Mouse (Mus musculus): Measurements from ENCODE around the gene Tgfa. TPM values are rescaled to one million over a fixed set of nuclear protein-coding genes. Genes with fewer than 3 reads are reported as not detected.

The Tgfa gene
- polyA plus RNA-seq, 1 experiment from 2014 or later = 4.5 TPM

GRCm38 (mm10) chr6:86180617-86181016 is 14.4 kb upstream of the Tgfa start:
- Histone ChIP-seq H3K27me3 (replicated peaks; ENCODE audit: control insufficient read depth, insufficient read depth, low read length) (no peaks in the 10 kb centered on the region), H3K4me2 (ENCODE audit: low read depth, low read length) (no peak overlapping the region), H3K4me1 (ENCODE audit: control insufficient read depth, insufficient read depth, low read length) (peaks cover 12% of the 10 kb centered on the region; the same call in 1 of the 2 replicates), H3K36me3 (ENCODE audit: control insufficient read depth, insufficient read depth, low read length) (no peaks in the 10 kb centered on the region), H3K27ac (replicated peaks; ENCODE audit: low read depth, low read length) (no peak overlapping the region), H3K9me3 (ENCODE audit: control insufficient read depth, low read length) (no peaks in the 10 kb centered on the region), H3K4me3 (ENCODE audit: low read depth, low read length) (no peak overlapping the region), H3K9ac (ENCODE audit: low read depth, low read length) (no peak overlapping the region)
- ATAC-seq (ENCODE audit: low read depth) = peak; percentile 55
- 25% methylated on average over 2 of the region's 2 CpGs for WGBS
- peak; percentile 66 for DNase-seq (ENCODE audit: low spot score)

- DNase-seq (ENCODE audit: low spot score) (no peak), ATAC-seq (ENCODE audit: low read depth) (no peak)
- no peak overlapping the region for H3K9ac ChIP-seq (ENCODE audit: low read depth, low read length)
- no peaks in the 10 kb centered on the region for H3K9me3 ChIP-seq (ENCODE audit: control insufficient read depth, low read length)
- H3K4me3 ChIP-seq (ENCODE audit: low read depth, low read length) = no peak overlapping the region
- H3K27me3 ChIP-seq (replicated peaks; ENCODE audit: control insufficient read depth, insufficient read depth, low read length) = no peaks in the 10 kb centered on the region
- no peaks in the 10 kb centered on the region for H3K36me3 ChIP-seq (ENCODE audit: control insufficient read depth, insufficient read depth, low read length)
- no peak overlapping the region for H3K27ac ChIP-seq (replicated peaks; ENCODE audit: low read depth, low read length)
- H3K4me2 ChIP-seq (ENCODE audit: low read depth, low read length) = no peak overlapping the region
- 63% methylated on average over 9 of the region's 9 CpGs for whole genome bisulfite sequencing
- H3K4me1 ChIP-seq (ENCODE audit: control insufficient read depth, insufficient read depth, low read length) = peaks cover 5% of the 10 kb centered on the region; the same call in 1 of the 2 replicates
Observed at GRCm38 (mm10) chr6:86182016-86182415, 13.0 kb upstream of the Tgfa start.

GRCm38 (mm10) chr6:86182626-86183025 is 12.4 kb upstream of the Tgfa start:
- no peak for ATAC-seq (ENCODE audit: low read depth)
- Histone ChIP-seq H3K4me1 (ENCODE audit: control insufficient read depth, insufficient read depth, low read length) (peaks cover 3% of the 10 kb centered on the region; the same call in 1 of the 2 replicates), H3K36me3 (ENCODE audit: control insufficient read depth, insufficient read depth, low read length) (no peaks in the 10 kb centered on the region), H3K4me2 (ENCODE audit: low read depth, low read length) (no peak overlapping the region), H3K27me3 (replicated peaks; ENCODE audit: control insufficient read depth, insufficient read depth, low read length) (no peaks in the 10 kb centered on the region), H3K27ac (replicated peaks; ENCODE audit: low read depth, low read length) (no peak overlapping the region), H3K9me3 (ENCODE audit: control insufficient read depth, low read length) (no peaks in the 10 kb centered on the region), H3K4me3 (ENCODE audit: low read depth, low read length) (no peak overlapping the region), H3K9ac (ENCODE audit: low read depth, low read length) (no peak overlapping the region)
- WGBS = 80% methylated on average over 5 of the region's 5 CpGs
- no peak for DNase-seq (ENCODE audit: low spot score)

GRCm38 (mm10) chr6:86186106-86186955 is 8.7 kb upstream of the Tgfa start:
- no peak overlapping the region for H3K27ac ChIP-seq (replicated peaks; ENCODE audit: low read depth, low read length)
- H3K9me3 ChIP-seq (ENCODE audit: control insufficient read depth, low read length) = no peaks in the 10 kb centered on the region
- no peaks in the 10 kb centered on the region for H3K4me1 ChIP-seq (ENCODE audit: control insufficient read depth, insufficient read depth, low read length)
- no peaks in the 10 kb centered on the region for H3K27me3 ChIP-seq (replicated peaks; ENCODE audit: control insufficient read depth, insufficient read depth, low read length)
- no peak overlapping the region for H3K4me3 ChIP-seq (ENCODE audit: low read depth, low read length)
- no peak overlapping the region for H3K4me2 ChIP-seq (ENCODE audit: low read depth, low read length)
- ATAC-seq (ENCODE audit: low read depth) = no peak
- H3K36me3 ChIP-seq (ENCODE audit: control insufficient read depth, insufficient read depth, low read length) = no peaks in the 10 kb centered on the region
- H3K9ac ChIP-seq (ENCODE audit: low read depth, low read length) = no peak overlapping the region
- 23% methylated on average over 14 of the region's 14 CpGs for WGBS
- DNase-seq (ENCODE audit: low spot score) = peak; percentile 17

GRCm38 (mm10) chr6:86188741-86189480 is 6.1 kb upstream of the Tgfa start:
- Histone ChIP-seq H3K4me1 (ENCODE audit: control insufficient read depth, insufficient read depth, low read length) (no peaks in the 10 kb centered on the region), H3K27me3 (replicated peaks; ENCODE audit: control insufficient read depth, insufficient read depth, low read length) (peaks cover 2% of the 10 kb centered on the region; the same call in 1 of the 2 replicates), H3K36me3 (ENCODE audit: control insufficient read depth, insufficient read depth, low read length) (no peaks in the 10 kb centered on the region), H3K9me3 (ENCODE audit: control insufficient read depth, low read length) (no peaks in the 10 kb centered on the region), H3K4me2 (ENCODE audit: low read depth, low read length) (no peak overlapping the region), H3K4me3 (ENCODE audit: low read depth, low read length) (no peak overlapping the region), H3K9ac (ENCODE audit: low read depth, low read length) (no peak overlapping the region), H3K27ac (replicated peaks; ENCODE audit: low read depth, low read length) (no peak overlapping the region)
- WGBS = 79% methylated on average over 11 of the region's 11 CpGs
- DNase-seq (ENCODE audit: low spot score) (no peak), ATAC-seq (ENCODE audit: low read depth) (no peak)

GRCm38 (mm10) chr6:86190622-86191021 is 4.4 kb upstream of the Tgfa start:
- Histone ChIP-seq H3K4me1 (ENCODE audit: control insufficient read depth, insufficient read depth, low read length) (peaks cover under 1% of the 10 kb centered on the region; the same call in 1 of the 2 replicates), H3K9me3 (ENCODE audit: control insufficient read depth, low read length) (no peaks in the 10 kb centered on the region), H3K9ac (ENCODE audit: low read depth, low read length) (no peak overlapping the region), H3K4me3 (ENCODE audit: low read depth, low read length) (no peak overlapping the region), H3K36me3 (ENCODE audit: control insufficient read depth, insufficient read depth, low read length) (no peaks in the 10 kb centered on the region), H3K27me3 (replicated peaks; ENCODE audit: control insufficient read depth, insufficient read depth, low read length) (peaks cover 19% of the 10 kb centered on the region), H3K27ac (replicated peaks; ENCODE audit: low read depth, low read length) (no peak overlapping the region), H3K4me2 (ENCODE audit: low read depth, low read length) (no peak overlapping the region)
- WGBS = 77% methylated on average over 3 of the region's 3 CpGs
- ATAC-seq (ENCODE audit: low read depth) = no peak
- no peak for DNase-seq (ENCODE audit: low spot score)

- H3K36me3 ChIP-seq (ENCODE audit: control insufficient read depth, insufficient read depth, low read length) = no peaks in the 10 kb centered on the region
- no peak for ATAC-seq (ENCODE audit: low read depth)
- peaks cover 14% of the 10 kb centered on the region for H3K4me1 ChIP-seq (ENCODE audit: control insufficient read depth, insufficient read depth, low read length)
- 58% methylated on average over 3 of the region's 3 CpGs for WGBS
- H3K27me3 ChIP-seq (replicated peaks; ENCODE audit: control insufficient read depth, insufficient read depth, low read length) = peaks cover 24% of the 10 kb centered on the region
- no peak overlapping the region for H3K9ac ChIP-seq (ENCODE audit: low read depth, low read length)
- DNase-seq (ENCODE audit: low spot score) = no peak
- no peak overlapping the region for H3K4me2 ChIP-seq (ENCODE audit: low read depth, low read length)
- H3K27ac ChIP-seq (replicated peaks; ENCODE audit: low read depth, low read length) = no peak overlapping the region
- no peaks in the 10 kb centered on the region for H3K9me3 ChIP-seq (ENCODE audit: control insufficient read depth, low read length)
- no peak overlapping the region for H3K4me3 ChIP-seq (ENCODE audit: low read depth, low read length)
Observed at GRCm38 (mm10) chr6:86192978-86193377, 2.0 kb upstream of the Tgfa start.

- H3K9ac ChIP-seq (ENCODE audit: low read depth, low read length) = no peak overlapping the region
- no peak for ATAC-seq (ENCODE audit: low read depth)
- H3K27me3 ChIP-seq (replicated peaks; ENCODE audit: control insufficient read depth, insufficient read depth, low read length) = peaks cover 28% of the 10 kb centered on the region
- H3K4me2 ChIP-seq (ENCODE audit: low read depth, low read length) = no peak overlapping the region
- H3K27ac ChIP-seq (replicated peaks; ENCODE audit: low read depth, low read length) = no peak overlapping the region
- no peaks in the 10 kb centered on the region for H3K36me3 ChIP-seq (ENCODE audit: control insufficient read depth, insufficient read depth, low read length)
- WGBS = 51% methylated on average over 5 of the region's 5 CpGs
- H3K9me3 ChIP-seq (ENCODE audit: control insufficient read depth, low read length) = no peaks in the 10 kb centered on the region
- DNase-seq (ENCODE audit: low spot score) = peak; percentile 16
- peaks cover 17% of the 10 kb centered on the region for H3K4me1 ChIP-seq (ENCODE audit: control insufficient read depth, insufficient read depth, low read length)
- no peak overlapping the region for H3K4me3 ChIP-seq (ENCODE audit: low read depth, low read length)
Observed at GRCm38 (mm10) chr6:86193879-86194278, 1.1 kb upstream of the Tgfa start.

Measured in embryonic facial prominence, embryonic 14.5 days (tissue).